Mouse (Mus musculus) E14TG2a.4 (cell line): ENCODE data around the gene Cdt1.

Experiments used
- CTCF ChIP-seq: conservative IDR thresholded peaks from 2 replicates; pipeline ENCODE4 v1.5.1; 2014; ENCODE audit warnings: low read length
- POU5F1 ChIP-seq: IDR thresholded peaks from 2 replicates; pipeline ENCODE4 v1.6.1; 2014; ENCODE audit warnings: low read length, borderline replicate concordance

DNA sequence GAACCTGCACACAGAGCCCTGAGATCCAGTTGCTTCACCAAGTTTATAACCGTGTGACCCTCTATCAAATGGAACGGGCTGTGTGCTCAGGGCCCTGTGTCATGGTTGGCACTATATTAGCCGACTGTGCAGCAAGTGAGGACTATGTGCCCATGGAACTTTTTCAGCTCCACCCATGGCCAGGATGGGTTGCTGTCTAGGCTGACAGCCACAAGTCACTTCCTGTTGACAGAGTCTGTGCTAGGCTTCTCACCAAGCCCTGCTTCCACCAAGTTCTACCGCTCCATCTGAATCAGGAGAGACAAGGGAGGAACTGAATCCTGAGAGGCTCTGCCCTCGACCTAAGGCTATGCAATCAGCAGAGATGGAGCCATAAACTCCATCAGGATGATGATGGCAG, 6.6 kb upstream of the Cdt1 start:
- no peak for TF ChIP-seq CTCF
- TF ChIP-seq POU5F1: no peak
